Mouse (Mus musculus) layer of hippocampus, adult 9-11 months (tissue): ENCODE results near the gene Pank4.

ENCODE experiments used
- DNase-seq: peaks from one replicate; pipeline ENCODE4 v3.0.0; 2022

Gene Pank4

DNA sequence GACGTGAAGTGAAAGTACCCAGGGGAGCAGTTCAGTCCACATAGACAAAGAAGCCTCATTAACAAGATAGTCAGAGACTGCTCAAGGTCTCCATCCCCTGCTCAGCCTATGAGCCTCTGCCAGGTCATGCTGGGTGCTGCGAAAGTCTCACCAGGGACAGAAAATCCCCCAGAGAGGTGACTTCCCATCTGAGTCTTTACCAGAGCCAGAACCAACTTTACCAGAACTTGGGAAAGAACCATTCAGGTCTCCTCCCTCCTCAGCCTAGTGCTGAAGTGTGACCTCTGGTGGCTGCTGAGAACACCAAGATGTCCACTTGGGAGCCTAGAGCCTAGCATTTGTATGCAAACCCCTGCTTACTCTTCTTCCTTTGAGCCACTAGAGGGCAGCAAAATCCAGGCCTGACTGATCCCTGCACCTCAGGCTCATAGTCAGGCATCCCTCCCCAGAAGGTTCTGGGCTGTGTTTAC lies 19.8 kb upstream of the Pank4 start:
- DNase-seq: peak; percentile 84

DNA sequence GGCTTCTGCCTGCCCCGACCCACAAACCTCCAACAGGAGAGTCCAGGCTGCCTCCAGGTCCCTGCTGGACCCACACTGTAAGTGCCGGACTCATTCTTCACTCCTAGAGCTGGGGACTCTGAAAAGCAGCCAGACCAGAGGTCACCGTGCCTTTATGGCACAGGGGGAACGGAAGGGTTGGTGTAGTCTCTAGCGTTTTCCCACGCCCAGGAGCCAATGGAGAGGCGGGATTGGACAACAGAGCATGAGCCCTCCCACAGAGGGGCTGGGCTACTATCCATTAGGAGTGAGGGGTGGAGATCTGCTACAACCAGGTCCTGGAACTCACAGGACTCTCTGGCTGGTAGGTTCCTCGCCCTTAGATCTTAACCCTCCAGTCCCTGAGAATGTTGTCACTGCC lies 17.6 kb upstream of the Pank4 start:
- peak; percentile 46 for DNase-seq

DNA sequence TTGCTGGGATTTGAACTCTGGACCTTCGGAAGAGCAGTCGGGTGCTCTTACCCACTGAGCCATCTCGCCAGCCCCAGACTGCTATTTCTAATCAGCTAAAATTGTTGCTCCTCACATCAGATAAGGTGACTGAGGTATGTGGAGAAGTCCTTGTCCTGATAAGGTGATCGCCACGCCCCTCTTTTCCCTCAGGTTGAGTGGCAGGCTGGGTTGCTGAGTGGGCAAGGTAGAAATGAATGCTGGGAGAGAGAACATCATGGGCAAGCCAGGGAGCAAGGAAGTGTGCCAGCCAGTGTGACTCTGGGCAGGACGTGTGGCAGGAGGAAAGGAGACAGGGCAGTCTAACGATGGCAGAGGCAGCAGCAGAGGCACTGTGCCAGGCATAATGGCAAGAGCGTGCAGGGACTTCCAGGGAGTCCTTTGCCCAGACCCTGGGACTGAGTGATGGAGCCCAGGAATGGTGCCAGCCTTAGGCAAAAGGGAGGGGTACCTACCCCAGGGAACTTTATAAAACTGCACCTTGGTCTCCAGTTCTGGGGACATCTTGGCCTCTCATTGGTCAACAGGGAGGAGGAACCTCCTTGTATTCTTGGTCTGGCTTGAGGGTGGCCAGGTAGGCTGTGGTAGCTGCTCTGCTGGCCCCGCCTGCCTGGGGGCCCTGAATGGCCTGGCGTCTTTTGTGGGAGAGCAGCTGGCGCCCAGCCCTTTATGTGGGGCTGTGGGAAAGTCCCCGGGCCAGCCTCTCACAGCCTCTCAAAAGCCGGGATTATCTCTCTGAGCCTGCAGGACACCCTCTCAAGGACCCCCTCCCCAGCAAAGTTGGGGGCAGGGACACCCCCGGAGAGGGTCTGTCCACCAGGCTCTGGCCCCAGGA lies 15.6 kb upstream of the Pank4 start:
- peak; percentile 60 for DNase-seq

DNA sequence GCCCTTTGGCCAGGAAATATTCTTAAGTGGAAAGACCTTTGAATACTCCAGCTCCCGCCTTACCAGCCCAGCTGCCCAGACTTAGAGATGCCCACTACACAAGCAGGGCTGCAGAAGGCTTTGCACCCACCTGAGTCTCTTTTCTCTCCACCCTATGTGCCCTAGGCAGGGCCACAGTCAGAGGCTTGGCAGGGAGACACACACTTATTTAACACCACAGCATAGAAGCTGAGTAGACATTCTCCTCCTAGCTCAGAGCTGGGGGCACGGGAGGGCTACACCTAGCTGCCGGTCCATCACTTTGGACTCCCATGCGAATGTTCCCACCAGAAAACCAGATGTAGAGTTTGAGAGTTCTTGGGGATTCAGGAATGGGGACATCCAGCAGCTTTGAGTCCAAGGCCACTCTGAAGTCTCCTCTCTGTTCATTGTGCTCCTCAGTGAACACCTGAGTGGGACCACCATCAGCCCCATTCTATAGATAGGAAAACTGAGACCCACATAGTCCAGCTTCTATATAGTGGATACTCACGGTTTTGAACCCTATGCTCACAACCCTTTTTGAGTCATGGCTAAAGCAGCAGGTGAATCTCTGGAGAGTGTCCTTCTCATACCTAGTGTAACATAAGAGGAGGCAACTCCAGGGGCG lies 14.9 kb upstream of the Pank4 start:
- DNase-seq: no peak

DNA sequence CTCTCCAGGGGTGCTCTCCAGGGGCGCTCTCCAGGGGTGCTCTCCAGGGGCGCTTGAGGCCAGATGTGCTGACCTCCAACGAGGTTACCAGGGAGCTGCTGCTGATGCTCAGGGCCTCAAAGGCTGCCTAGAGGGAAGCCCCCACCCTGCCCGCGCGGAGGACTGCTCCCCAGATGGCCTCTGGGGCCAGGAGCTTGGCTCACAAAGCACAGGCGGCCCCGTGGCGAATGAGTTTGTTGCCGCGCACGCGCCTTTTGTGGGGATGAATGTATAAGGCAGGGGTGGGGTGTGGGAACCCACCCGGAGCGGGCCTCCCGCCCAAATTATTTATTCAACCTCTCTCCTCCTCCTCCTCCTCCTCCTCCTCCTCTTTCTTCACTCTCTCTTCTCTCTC lies 14.3 kb upstream of the Pank4 start:
- DNase-seq: no peak

DNA sequence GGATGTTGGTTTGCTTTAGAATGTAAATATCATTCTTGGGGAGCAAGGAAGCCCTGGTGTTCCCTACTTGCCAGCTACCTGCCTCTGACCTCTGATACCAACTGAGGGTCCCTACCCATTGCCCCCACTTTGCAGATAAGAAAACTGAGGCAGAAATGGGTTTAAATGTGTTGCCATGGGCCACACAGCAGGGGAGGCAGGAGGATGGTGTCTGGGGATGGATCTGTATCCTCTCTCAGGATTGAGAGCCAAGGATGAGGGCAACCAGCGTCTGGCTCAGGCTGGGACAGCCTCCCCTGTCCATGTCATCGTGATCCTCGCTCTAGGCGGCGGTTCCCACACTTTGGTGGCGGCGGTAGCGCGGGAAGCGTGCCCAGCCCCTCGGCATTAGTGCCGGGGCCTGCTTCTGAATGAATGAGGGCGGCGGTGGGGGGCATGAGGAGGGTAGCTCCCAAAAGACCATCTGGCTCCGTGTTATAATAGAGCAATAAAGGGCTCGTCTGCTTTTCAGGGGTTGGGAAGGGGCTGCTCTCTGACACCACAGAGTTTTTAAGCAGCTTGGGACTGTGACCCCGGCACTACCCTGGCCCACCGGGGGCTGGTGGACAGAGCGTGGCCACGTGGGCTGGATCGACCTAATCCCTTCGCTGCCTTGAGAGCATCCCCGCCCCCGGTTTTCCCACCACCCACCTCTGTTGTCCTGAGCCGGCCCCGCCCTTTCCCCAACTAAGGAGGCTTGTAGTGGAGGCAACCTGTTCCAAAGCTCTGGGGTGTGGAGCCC lies 11.3 kb upstream of the Pank4 start:
- DNase-seq: no peak

DNA sequence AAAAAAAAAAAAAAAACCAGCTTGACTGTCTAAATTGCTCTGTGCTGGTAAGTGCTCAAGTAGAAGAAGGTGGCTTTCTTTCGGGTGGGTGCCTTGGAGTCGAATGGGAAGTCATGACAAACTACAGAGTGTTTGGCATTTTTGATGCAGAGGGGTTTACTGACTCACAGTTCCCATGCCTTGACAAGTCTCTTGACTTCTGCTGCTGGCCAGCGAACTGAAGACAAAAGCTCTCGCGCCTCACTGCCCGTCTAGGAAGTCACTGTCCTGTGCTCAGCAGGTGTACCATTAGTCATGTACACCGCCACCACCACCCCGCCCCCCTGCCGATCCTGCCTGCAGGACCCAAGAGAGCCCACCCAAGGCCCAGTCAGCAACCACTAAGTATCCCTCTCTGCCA lies 7.3 kb upstream of the Pank4 start:
- no peak for DNase-seq

DNA sequence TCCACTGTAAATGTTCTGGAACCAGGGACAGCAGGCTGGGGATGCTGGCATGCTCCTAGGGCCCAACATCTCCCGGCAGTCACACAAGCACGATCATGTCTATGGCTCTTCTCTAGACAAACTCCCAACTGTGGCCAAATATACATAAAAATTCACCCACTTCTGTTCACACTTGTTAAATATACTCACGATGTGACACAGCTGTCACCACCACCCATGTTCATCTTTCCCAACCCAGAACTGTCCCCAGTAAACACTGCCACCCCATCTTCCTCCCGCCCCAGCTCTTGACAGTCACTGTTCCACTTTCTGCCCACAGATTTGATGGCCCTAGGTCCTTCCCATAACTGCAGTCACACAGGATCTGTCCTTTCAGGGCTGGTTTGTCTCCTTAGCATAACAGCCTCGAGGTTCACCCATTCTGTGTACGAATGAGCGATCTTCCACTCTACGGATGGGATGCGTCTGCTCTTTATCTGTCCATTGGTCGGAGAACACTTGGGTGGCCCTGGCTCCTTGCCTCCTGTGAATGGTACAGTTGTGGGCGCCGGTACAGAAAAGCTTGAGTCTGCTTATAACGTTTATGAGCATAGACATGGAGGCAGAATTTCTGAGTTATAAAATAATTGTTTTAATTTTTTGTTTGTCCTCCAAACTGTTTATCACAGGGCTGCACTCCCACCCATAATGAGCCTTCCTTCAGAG lies 6.5 kb upstream of the Pank4 start:
- DNase-seq: no peak

DNA sequence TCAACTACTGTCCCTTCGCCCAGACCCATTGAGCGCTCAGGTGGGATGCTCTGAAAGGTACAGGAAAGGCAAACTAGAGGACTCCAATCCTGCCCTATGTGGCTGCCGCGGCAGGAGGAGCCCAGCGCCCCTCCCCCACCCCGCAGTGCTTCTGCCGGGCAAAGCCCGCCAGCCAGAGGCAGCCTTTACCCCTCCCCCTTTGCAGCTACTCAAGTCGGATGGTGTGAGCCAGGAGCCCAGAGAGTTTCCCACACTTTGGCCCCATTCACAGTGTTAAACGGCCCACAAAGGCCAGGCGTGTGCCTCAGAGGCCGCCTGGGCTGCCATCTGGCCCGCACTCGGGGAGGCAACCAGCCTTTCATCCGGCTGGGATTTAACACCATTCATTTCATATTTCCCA lies 5.8 kb upstream of the Pank4 start:
- DNase-seq: peak; percentile 78

DNA sequence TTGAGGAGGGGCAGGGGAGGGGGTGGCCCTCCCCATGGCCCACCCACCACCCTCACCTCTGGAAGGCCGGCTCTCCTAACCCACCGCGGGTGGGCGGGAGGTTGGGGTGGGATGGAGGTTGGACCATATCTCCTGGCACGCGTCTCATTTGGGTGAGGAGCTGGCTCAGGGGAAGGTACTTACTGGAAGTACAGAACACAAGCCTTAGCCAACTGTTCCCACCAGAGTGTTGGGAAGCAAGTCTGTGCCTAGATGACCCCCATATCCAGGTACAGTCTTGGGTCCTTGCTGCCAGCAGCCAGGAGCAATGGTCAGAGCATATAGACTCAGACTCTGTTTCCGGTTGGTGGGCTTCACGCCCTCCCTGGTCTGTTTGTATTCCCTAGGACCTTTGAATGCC lies 5.3 kb upstream of the Pank4 start:
- DNase-seq: no peak

DNA sequence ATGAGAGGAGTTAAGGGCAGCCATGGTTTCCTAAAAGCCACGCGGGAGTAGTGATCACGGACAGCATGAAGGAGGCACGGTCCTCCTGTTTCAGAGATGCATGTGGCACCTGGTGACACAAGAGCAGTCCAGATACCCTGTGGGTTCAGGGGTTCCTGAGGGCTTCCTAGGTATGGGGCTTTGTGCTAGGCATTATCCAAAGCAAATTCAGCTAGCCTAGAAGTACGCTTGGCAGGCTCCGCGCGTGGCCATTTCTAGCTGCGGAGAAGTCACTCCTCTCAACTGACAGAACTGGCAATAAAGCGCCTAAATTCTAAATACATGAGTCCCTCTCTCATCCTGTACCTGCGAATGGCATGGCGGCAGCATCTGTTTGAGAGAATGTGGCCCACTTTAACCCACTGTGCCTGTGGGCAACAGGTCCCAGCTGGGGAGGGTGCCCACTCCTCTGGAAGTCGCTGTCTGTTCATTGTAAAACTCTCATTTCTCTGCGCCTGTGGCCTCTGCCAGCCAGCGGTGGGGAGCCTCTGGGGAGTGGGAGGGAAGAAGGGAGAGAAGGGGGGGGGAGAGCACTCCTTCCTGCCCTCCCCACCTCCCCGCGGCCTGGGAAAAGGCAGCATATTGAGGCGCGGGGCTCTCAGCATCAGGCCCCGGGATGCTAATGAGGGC lies 3.8 kb upstream of the Pank4 start:
- no peak for DNase-seq

DNA sequence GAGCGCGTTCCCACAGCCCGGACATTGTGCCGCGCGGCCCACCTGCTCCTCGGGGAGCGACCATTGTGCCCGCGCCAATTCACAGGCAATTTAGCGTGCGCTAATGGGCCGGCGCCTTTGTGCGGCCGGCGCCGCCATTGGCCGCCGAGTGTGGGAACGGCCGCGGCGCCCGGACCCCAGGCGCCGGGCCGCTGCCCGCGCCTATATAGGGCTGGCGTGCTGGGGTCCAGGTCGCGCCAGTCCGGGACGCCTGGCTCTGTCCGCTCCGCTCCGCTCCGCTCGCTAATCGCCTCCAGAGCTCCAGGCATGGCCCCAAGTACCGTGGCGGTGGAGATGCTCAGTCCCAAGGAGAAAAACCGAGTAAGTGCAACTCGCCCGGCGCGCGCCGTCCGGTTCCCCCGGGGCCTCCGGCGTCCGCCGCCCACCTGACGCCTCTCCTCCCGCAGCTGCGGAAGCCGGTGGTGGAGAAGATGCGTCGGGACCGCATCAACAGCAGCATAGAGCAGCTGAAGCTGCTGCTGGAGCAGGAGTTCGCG lies 3.2 kb upstream of the Pank4 start, which contains the start of gene Hes5:
TSS of gene Hes5 (plus strand) at position 234 of the 536 bp plus-strand sequence.
- peak; percentile 64 for DNase-seq

DNA sequence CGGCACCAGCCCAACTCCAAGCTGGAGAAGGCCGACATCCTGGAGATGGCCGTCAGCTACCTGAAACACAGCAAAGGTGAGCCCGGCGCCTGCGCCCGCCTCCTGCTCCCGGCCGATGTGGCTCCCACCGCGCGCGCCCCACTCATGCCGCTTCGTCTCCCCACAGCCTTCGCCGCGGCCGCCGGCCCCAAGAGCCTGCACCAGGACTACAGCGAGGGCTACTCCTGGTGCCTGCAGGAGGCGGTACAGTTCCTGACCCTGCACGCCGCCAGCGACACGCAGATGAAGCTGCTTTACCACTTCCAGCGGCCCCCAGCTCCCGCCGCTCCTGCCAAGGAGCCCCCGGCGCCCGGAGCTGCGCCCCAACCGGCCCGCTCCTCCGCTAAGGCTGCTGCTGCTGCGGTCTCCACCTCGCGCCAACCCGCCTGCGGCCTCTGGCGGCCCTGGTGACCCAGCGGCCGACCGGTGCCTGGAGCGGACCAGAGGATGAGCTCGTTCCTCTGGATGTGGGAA lies 2.6 kb upstream of the Pank4 start:
- DNase-seq: no peak

DNA sequence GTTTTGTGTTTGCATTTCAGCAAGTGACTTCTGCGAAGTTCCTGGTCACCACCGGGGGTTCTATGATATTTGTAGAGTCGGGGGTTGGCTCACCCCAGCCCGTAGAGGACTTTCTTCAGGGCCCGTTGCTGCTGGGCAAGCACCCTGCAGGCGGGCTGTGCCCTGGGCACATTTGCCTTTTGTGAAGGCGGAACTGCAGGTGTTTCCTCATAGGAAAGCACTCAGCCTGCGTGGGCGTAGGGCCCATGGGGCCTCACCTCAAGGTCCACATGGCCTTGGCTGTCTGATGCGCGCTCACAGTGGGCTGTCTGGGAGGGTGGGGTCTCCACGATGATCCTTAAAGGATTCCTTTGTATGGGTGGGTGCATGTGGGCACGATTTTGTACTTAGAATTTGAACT lies 2.0 kb upstream of the Pank4 start:
- no peak for DNase-seq

DNA sequence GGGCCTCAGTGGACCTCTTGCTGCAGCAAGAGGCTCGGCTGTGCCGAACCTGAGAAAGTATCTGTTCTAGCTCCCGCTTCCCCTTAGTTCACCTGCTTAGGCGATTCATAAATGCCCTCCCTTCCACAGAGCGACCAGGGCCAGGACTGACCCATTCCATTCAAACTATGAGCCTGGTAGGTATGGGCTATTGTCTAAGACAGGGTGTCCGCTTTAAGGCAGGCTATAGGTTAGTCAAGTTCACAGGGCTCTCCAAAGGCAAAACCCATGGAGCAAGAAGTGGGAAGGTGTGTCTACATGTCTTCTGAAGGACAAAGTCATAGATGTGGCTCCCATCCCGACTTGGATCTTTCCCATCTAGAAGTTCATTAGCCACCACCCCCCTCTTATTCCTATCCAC lies 1.2 kb upstream of the Pank4 start:
- DNase-seq: no peak

DNA sequence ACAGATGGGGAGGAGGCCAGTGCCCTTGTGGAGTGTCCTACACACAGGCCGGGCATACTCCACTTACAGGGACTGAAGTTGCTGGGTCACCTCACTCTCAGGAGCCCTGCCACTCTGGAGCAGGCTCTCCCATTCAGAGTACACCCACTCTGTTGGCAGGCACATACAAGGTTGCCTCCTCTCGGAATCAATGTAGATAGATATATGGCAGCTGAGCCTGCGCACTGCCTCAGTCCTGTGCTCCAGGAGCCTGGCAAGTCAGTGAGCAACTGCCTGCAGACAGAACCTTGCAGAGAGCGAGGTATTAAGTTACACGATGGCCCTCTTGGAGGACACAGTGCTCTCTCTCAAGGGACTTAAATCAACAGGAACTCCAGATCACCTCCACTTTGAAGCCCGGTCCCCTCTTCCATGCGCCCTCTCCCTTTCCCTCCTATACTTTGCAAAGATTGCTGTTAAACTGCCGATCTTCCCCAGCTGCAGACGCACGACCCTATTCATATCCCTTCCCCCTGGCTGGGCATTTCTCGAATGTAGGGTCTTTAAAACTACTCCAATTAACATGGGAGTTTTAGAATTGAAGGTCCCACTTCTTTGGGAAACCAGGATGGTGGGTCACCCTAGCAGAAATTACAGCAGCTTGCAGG lies 610 bp upstream of the Pank4 start:
- no peak for DNase-seq

DNA sequence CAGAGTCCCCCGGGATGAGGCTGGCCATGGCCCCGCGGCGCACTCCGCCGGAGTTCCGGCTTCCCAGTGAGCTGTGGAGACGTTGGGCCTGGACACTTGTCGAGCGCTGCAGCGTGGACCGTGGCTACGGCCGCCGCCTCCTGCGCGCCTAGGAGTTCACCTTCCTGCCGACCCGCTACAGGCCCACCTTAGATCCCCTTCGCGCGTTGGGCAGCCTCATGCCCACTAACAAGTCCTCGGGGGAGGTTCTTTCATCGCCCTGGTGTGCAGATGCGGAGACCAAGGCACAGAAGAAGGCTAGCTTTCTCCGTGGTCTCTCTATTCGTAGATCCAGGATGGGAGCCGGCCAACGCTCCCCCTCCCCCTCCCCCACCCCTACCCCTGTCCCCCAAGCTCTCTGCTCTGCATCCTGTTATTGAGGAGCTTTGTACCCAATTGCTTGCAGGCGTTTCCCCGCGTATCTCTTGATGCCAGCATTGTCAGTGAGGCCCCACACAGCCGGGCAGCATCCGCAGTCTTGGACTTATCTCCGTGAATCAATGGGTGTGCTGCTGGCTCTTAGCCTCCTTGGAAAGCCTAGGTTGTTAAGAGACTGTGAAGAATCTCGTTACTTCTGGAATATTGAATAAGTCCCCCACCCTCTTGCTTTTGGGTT lies 785 bp downstream of the Pank4 start:
- no peak for DNase-seq

DNA sequence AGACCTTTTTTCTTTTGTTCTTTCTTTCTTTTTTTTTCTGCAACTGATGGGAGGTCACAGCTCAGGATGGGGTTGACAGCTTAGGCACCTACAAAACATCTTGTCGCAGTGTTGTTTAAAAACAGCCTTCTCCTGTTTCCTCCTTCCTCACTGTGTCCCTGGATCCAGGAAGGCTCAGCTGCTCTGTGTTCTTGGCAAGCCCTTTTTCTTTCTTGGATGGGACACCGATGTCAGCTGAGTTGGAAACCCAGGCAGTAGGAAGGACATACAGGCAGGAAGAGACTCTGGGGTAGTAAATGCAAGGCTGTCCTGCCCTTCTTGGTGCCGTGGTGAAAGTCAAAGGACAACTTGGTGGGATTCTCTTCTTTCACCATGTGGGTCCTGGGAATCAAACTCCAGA lies 1.9 kb downstream of the Pank4 start:
- DNase-seq: no peak

DNA sequence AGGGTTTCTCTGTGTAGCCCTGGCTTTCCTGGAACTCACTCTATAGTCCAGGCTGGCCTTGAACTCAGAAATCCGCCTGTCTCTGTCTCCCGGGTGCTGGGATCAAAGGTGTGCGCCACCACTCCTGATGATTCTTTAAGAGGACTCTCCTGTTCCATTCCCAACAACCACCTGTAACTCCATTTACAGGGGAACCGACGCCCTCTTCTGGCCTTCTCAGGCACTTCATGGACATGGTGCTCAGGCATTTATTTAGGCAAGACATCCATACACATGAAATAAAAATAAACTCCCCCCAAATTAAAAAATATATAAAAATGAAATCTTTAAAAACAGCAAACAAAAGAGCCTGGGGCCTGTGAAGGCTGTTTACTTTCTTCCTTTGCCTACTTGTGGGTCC lies 3.2 kb downstream of the Pank4 start:
- no peak for DNase-seq

DNA sequence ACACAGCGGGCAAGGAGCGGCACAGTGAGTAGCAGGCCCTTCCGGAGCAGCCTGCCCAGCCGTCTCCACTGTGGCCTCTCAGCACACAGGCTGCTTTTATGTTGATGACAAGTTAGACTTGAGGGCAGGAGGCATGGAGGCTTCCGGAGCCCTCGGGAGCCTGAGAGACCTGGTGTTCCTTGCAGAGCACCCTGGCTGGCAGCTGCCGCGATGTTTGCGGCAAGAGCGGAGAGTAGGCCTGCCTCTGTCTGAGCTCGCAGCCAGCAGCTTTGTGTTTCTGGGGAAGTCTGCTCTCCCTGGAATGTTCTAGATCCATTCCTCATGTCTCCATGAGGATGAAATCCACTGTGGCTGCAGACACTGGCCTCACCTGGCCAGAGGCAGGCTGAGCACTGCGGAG lies 8.6 kb downstream of the Pank4 start:
- no peak for DNase-seq

DNA sequence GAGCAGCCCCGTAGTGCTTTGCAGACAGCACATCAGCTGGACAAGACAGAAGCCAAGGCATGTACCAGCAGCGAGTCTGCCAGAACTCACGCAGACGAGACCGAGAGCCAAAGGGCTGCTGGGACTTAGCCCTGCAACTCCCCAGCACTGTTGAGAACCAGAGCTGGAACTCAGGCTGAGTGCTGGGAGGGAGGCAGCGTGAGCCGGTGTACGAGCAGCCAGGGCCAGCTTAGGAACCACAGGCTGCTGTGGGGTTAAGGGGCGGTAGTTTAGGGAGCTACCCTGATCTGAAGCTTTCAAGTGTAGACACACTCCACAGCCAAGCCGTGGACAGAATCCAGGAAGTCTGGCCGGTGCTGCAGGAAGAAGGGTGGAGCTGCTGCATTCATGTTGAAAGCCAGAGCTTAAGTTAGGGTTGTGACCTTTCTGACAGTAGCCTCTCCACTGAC lies 10.3 kb downstream of the Pank4 start:
- DNase-seq: no peak
